Mouse (Mus musculus): ENCODE results near the gene Cep152. TPM values are rescaled to one million over a fixed set of nuclear protein-coding genes. Genes with fewer than 3 reads are reported as not detected.
A peak's percentile ranks its signal among the peaks of the same experiment; 100 is the strongest.

Cep152 gene
- total RNA-seq, 2 experiments from 2014 or later: 10.9 to 21.1 TPM

DNA sequence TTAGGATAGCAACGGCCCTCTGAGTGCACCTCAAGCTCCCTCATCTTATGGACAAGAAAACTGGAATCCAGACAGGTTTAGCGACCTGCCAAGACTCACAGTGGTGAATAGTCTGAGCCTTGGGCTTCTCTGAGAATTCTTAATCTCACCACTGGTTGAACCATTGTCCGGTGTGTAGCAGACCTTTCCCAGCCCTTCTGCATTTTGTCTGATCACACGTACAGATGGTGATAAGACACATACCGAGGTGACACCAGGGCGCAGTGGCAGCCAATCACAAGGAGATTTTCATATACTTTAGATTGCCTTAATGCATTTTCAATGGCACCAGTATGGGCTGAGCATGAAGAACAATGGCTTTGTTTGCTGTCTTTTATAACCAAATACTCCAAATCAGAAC lies 3.6 kb upstream of the Cep152 start:
- ATAC-seq (replicated peaks; ENCODE audit: poor library complexity, severe bottlenecking): no peak

DNA sequence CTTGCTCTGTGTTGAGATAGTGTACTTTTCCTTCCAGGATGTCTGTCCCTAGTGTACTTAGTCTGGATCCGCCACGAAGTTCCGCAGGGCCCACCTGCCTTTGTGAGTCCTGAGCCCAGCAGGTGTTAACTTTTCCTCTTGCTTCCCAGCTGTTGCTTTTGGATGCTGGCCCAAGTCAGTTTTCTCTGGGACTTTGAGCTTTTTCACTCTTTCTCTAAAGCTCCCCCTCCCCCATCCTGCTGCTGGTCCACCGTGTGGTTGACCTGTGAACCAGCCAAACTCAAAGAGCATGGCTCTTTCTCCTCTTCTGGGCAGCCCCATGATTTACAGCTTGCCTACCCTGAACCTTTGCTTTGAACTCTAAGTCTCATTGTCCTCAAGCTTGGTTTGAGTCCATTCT lies 1.6 kb upstream of the Cep152 start:
- no peak for ATAC-seq (replicated peaks; ENCODE audit: poor library complexity, severe bottlenecking)

DNA sequence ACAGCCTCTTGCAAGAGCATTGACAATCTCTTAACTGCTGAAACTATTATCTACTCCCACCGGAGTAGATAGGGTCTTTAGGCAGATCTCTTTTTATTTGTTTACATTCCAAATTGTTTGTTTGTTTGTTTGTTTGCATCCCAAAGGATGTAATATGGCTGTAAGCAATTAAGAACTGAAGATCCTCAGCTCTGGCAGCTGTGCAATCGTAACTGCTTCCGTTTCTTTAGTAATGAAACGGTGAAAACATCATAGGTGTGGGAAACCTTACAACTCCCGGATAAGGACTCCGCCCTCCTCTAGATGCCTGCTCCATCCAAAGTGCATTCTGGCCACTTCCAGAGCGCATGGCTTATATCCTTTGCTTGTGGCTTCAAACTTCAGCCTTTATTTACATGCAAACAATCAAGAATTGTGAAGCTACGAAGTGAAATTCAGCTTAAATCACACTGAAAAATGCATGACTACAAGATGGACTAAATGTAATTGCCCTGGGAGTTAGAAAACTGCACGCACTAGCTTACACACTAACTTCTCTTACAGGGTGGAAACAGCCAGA lies 707 bp downstream of the Cep152 start:
- ATAC-seq (replicated peaks; ENCODE audit: poor library complexity, severe bottlenecking): no peak

DNA sequence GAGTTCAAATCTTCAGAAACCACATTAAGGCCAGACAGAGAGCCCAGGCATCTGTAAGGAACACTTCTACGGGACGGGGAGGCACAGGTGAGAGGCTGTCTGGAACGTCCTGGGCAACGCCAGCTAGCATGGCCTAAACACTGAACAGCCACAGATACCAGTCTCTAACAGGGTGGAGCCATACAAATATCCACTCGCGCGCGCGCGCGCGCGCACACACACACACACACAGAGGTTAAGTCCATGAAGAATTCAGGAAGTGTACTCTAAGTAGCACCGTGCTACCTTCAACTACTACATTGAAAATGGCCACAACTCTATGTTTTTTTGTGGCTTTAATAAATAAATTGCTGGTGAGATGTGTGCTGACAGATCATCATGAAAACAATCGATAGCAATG lies 1.7 kb downstream of the Cep152 start:
- ATAC-seq (replicated peaks; ENCODE audit: poor library complexity, severe bottlenecking): 0 out of 2 replicates have a peak, but pooled peaks have one; percentile 11

DNA sequence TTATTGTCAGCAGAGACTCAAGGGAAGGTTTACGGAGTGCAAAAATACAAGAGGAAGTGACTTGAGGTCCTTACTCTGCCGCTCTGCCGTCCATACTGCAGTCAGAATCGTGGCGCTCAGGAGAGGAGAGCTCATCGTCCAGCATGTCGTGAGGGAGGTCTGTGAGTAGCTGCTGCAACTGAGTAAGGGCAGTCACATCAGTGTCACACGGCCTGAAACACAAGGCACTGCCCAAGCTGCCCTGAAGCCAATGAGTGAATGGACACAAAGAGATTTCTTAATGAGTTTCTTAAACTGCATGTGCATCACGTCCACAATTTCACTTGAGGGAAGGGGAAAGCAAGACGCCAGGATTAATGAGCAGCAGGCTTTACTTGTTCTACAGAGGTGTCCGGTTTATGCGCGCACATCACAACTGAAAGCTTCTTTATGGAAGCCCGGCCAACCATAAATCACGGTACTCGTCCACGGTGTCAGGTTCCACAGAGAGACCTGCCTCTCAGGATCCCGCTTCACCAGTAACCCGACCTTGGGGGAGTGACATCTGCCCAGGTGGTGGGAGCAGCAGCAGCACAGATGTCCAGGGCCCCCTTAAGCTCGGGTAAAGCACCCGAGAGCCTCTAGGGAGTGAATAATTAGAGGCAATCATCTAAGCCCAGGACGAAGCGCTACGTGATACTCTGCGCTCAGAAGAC lies 4.6 kb downstream of the Cep152 start:
- no peak for ATAC-seq (replicated peaks; ENCODE audit: poor library complexity, severe bottlenecking)

DNA sequence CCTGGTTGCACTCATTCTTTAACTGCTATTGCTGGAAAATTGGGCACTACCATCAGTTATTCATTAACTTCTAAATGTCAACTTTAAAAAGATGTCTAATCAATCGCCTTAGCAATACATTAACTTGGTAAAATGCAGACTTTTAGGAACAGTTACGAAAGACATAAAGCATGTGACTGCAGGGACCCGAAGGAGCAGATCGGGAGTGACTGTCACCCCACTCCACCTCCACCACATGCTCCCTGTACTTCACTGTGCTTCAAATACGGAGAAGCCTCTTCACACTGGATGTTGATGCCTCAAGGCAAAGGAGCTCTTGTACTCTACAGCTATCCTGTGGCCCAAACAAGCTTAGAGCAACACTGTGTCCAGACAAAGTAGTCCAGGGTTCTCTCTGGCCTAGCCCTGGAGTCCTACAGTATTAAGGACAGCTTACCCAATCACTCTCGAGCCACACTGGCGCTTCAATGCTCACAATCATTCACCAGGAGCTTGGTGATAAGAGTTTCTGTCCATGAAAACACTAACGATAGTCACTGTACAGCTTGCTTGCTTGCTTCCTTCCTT lies 9.0 kb downstream of the Cep152 start:
- ATAC-seq (replicated peaks; ENCODE audit: poor library complexity, severe bottlenecking): no peak

DNA sequence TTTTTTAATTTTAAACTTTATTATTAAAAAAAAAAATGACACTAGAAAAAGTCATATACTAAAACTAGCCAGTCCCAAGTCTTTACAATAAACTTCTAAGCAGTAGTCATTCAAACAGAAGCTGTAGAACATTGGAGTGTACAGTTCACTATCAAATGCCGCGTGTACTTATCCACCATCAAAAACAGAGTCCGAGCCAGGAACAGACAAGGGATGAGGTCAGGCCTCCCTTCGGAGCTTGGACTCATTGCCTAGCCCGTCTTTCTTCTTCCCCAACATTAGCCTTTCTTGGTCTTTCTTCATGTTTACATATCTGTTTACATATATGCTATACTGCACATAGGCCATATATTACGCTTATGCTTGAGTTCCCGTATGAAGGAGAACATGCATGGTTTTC lies 9.5 kb downstream of the Cep152 start:
- ATAC-seq (replicated peaks; ENCODE audit: poor library complexity, severe bottlenecking): no peak

DNA sequence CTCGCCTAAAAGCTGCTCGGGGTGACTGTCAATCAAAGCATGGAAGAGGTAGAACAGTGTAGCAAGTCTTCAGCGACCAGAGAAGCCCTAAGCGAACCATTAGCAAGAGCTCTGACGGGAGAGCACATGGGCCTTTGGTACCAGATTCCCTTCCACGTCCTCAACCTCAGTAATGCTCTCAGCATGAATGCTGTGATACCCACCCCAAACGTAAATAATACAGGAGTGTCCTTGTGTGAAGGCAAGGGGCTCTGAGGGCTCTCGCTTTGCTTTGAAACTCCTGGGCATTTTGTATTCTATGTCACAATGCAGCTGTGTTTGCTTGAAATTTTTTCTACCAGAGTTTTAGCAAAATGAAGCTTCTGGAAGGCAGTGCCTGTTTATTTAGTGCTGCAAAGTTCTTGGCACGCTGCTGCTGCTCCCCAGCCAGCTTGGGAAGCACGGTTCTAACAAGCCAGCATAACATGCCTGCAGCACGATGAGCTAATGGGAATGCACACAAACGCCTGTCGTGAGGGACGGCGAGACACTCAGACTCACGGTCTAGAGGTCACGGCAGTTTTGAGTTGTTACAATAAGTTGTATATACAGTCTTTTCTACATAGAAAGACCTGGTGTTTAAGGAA lies 18.6 kb downstream of the Cep152 start:
- no peak for ATAC-seq (replicated peaks; ENCODE audit: poor library complexity, severe bottlenecking)

DNA sequence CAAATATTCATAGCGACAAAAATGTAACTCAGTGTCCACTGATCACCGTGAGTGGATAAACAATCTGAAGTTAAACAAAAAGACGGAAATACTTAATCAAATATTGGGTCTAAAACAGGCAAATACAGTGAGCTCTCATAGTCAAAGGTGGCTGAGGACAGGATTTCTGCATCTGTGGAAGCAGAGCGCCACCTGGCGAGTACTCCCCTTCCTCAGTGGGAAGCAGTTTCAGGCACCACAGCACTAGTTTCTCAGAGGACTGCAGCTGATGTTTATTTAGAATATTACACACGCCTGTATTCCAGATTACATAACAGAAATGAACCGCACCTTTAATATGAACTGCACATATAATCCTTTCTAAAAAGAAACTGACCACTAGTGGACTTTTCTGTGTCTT lies 20.3 kb downstream of the Cep152 start:
- ATAC-seq (replicated peaks; ENCODE audit: poor library complexity, severe bottlenecking): peak; percentile 42

DNA sequence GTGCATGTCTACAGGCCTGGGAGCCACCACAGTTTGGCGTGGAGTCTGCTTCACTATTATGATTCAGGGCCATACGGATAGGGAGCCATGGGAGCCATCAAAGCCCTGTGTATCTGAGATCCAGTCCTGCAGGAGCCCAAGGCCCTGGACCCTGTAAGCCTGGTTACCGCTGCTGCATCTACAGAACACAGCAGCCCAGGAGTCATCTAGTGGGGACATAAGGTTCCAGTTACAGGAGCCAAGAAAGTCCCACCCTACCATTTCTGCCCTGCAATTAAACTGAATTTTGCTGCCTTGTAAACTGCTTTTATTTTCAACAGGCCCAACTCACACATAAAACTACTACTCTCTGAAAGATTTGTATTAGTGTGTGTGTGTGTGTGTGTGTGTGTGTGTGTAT lies 21.9 kb downstream of the Cep152 start:
- no peak for ATAC-seq (replicated peaks; ENCODE audit: poor library complexity, severe bottlenecking)

DNA sequence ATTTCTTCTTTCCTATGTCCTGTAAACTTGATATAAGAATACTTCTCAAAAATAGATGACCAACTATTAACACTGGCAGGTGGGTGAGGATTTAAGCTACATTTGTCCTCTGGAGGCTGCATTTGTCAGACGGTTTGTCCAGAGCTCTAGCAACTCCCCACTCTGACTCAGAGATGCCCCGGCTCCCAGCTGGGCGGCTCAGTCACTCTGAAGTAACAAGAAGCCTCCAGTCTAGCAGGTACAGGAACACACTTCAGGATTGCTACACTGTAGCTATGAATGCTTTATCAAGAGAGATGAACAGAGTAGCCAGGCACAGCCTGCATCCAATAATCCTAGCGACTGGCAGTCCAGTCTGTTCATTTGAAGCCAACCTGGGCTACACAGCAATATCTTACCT lies 26.0 kb downstream of the Cep152 start:
- no peak for ATAC-seq (replicated peaks; ENCODE audit: poor library complexity, severe bottlenecking)

DNA sequence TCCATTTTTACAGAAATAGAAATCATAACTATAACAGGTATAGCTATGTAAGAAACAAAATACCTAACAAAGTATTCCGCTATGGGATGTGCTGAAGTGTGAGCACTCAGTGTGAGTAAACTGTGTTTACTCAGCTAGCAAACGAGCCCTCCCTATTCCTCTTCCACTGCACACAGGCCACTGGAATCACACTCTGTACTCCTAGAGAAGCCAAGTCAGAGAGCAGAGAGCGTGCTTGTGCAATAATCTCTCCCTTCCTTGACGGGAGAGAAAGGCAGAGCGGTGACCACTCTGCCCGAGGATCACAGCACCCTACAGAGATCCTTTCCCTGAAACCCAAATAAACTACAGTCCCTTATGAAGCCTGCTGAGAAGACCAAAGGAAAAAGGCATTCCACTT lies 26.7 kb downstream of the Cep152 start:
- no peak for ATAC-seq (replicated peaks; ENCODE audit: poor library complexity, severe bottlenecking)

DNA sequence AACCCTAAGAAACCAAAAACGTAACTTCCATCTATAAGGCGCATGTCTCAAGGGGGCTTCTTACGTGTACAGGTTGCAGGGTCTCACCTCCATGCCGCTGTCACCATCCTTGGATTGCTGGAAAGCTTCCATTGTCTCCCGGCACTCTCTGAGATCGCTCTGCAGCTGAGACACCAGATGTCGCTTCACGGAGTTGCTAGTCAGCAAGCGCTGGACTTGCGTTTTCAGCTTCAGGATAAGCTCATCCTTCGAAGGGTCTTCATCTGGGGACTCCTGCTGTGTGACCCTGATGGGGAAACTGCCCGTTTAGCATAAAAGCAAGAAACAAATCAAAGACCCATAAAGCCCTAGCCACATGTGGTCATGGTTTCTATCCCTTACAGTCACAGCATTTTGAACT lies 30.1 kb downstream of the Cep152 start:
- ATAC-seq (replicated peaks; ENCODE audit: poor library complexity, severe bottlenecking): no peak

DNA sequence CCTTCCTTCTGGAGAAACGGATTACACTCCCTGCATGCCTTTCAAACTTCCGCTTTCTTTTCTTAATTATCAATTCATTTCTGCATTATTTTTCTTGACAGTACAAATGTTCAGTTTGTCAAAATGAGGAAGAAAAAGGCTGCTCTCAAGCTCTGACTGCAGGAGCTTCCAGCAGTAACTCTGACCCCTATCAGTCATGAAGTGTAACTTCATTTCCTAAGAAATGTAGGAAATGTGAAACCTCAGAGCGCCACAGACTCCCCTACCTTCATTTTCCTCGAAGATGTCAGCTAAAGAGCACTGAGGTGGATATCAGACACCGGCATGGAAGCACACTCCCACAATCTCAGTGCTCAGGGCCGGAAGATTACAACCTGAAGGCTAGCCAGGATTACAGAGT lies 30.8 kb downstream of the Cep152 start:
- ATAC-seq (replicated peaks; ENCODE audit: poor library complexity, severe bottlenecking): peak; percentile 38

DNA sequence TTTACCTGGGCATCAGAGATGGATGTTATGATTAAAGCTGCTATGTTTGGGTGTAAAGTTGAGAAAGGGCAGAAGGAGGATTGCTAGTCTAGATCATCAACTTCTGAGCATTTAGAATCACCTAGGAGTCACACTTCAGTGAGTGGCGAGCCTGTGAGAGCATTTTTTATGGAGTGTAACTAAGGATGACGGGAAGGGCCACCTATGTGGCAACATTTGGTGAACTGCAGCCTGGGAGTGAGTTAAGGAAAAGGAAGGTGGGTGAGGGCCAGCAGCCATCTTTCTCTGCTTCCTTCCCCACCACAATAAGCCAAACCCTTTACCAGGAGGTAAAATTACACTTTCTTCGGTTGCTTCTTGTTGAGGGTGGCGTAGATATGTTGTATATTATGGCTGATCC lies 33.0 kb downstream of the Cep152 start:
- ATAC-seq (replicated peaks; ENCODE audit: poor library complexity, severe bottlenecking): no peak

DNA sequence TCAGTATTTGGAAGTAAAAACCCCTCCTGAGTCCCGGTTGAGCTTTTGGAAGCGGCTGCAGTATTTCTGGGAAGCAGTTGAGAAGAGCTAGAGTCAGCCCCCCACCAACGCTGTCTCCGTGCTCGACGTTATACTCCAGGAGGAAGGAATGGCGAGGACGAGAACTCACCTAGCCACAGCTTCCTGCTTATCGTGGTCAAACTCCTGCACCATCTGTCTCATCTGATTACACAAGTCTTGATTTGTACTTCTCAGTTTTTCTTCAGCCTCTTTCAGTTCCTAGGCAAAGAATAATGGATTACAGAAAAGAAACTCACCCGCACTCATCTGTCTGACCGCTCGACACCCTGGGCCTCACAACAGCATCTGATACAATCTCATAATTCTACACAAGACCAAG lies 35.6 kb downstream of the Cep152 start:
- peak; percentile 94 for ATAC-seq (replicated peaks; ENCODE audit: poor library complexity, severe bottlenecking)

DNA sequence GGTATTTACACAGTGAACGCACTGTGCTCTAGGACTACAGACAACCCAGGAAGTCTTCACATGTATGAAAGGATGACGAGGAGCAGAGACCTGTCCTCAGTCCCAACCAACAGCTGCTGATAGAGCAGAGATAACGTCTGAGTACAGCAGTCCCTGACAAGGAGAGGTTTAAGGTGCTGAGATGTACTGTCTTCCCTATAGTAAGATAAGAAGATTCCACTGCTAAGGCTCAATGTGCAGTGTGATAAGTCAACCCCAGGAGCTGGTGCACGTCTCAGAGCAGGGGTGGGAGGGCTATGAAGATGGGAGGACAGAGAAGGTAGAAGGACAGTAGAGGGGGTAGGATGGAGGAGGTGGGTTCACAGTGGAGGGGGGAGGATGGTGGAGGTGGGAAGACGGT lies 43.8 kb downstream of the Cep152 start:
- ATAC-seq (replicated peaks; ENCODE audit: poor library complexity, severe bottlenecking): no peak

DNA sequence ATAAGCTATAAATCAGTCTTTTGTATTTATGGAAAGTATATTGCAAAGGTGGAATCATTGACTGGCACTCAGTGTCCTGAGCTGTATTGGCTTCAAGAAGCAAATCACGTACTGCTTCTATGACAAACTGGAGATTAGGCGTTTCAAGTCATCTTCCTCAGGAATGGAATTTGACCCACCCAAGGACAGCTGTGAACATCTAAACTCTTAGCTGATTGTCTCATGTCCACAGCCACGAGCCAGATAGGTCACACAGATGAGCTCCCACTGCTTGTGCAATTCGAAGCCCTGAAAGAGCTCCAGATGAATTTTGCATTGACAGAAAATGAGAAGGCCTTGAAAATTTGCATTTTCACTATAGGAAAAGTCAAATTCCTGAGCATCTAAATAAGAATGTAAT lies 47.2 kb downstream of the Cep152 start:
- no peak for ATAC-seq (replicated peaks; ENCODE audit: poor library complexity, severe bottlenecking)

DNA sequence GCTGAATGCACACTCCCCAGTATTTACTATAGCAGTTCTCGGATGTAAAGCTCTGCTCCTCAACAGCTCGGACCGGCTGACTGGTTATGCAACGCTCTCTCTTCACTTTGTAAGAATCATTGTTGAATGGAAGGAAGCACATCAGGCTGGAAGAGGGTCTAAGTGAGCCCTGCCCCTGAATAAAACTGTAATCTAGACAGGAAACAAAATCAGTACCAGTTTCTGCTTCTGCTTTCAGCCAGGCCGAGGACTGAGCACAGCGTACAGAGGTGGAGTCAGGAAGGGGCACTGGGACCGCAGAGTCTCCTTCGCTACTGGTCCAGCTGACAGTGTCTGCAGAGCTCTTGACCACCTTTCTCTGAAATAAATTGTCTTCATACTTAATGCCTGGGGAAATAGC lies 48.4 kb downstream of the Cep152 start:
- peak; percentile 93 for ATAC-seq (replicated peaks; ENCODE audit: poor library complexity, severe bottlenecking)

DNA sequence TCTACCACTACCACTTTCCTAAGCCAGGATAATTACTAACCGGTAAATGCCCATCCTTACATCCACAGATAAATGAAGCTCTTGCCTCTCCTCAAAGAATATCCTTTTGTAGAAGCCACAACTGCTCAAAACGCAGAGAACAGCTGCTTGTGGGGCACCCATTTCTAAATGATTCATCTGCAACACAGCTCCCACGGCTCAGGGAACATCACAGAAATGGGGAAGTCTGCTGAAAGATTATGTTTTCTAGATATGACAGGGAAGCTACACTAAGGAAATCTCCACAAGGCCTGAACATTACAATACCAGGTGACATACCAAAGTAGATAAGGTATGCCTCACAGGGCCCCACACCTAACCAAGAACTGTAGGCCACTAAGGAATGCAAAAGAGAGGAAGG lies 49.1 kb downstream of the Cep152 start:
- ATAC-seq (replicated peaks; ENCODE audit: poor library complexity, severe bottlenecking): 0 out of 2 replicates have a peak, but pooled peaks have one; percentile 23

DNA sequence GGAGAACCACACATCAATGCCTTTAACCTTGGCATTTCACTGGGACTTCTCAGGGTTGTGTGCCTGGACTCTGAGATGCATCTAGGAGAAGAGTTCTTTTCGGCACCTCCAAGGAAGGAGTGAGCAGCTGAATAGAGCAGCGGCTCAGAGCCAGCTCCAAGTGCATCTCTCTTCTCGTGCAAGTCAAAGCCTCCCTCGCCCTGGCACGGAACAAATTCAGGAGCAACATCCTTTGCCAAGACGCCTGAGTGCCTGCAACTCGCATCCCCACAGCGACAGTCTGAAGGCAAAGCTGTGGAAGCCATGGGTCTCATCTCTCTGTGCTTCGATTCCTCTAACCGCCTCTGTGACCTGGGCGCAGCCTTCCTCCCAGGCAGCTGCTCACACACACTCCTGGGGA lies 61.0 kb downstream of the Cep152 start:
- no peak for ATAC-seq (replicated peaks; ENCODE audit: poor library complexity, severe bottlenecking)

DNA sequence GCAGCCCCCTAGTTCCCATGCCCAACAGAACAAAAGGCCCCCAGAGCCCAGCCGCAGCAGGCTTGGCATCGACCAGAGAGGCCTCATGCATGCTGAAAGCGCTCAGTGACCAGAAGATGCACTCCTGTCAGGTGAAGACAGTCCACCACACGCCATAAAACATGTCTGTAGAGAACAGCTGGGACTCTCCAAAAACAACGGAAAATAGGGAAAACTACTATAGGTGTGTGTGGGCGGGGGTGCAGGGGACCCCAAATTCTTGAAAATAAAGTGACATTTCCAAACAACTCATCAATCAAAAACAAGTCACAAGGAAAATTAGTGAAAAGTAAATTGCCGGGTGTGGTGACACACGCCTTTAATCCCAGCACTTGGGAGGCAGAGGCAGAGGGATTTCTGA lies 62.5 kb downstream of the Cep152 start:
- no peak for ATAC-seq (replicated peaks; ENCODE audit: poor library complexity, severe bottlenecking)

All from granulocyte monocyte progenitor cell, adult 5-6 weeks (primary cell).